Mouse (Mus musculus) G1E (cell line): ENCODE measurements around the gene Fhl3.

Experiments used
- CTCF ChIP-seq: IDR thresholded peaks from 2 replicates; pipeline ENCODE4 v1.5.1; 2012; ENCODE audit warnings: low read depth, low read length, inconsistent platforms, mixed read lengths
- GATA1 ChIP-seq: IDR thresholded peaks from 2 replicates; pipeline ENCODE4 v1.6.1; 2012; ENCODE audit warnings: borderline replicate concordance, low read length, inconsistent platforms, mixed read lengths
- POLR2AphosphoS5 ChIP-seq: IDR thresholded peaks from 2 replicates; pipeline ENCODE4 v1.6.1; 2012; ENCODE audit warnings: low read depth, low read length, inconsistent platforms; ENCODE audit not compliant: insufficient replicate concordance
- TAL1 ChIP-seq: conservative IDR thresholded peaks from 2 replicates; pipeline ENCODE4 v1.6.1; 2012; ENCODE audit warnings: low read depth, low read length, inconsistent platforms, mixed read lengths

- TF ChIP-seq CTCF (no peak), GATA1 (no peak), POLR2AphosphoS5 (no peak), TAL1 (no peak)
Measured at GRCm38 (mm10) chr4:124703881-124704796, 3.6 kb downstream of the Fhl3 start.
